14 mouse cellular contexts compared by ENCODE assay signal in genomic region chr3:116652033-116652446, GRCm38 (mm10). TPM values are rescaled to one million over a fixed set of nuclear protein-coding genes. Genes with fewer than 3 reads are reported as not detected.
DNase-seq lines count a peak whose midpoint lies in the region; ATAC-seq and TF ChIP-seq lines count a peak whose summit lies in the region.
"Had no signal": no experiment of that assay in that cellular context is flagged by ENCODE, and none has a peak within 500 bp of the region (broad histone marks: within the 10 kb centered on the region; RNA-seq: fewer than 3 reads in every experiment).

No protein-coding gene starts in this region.

- H3K9ac ChIP-seq in liver, embryonic 11.5 days (ENCODE audit: low read depth, low read length): no peak overlapping the region
- H3K9ac ChIP-seq: liver, embryonic 13.5 days had no signal

- peaks cover 4% of the 10 kb centered on the region; the same call in 1 of the 2 replicates for H3K36me3 ChIP-seq in liver, embryonic 11.5 days (ENCODE audit: control insufficient read depth, insufficient read depth, low read length)
- H3K36me3 ChIP-seq in thymus, adult 2 months (ENCODE audit: control insufficient read depth, insufficient read depth, low read length): peaks cover 9% of the 10 kb centered on the region; the same call in 1 of the 2 replicates

- ATAC-seq in frontal cortex, adult (ENCODE audit: low TSS enrichment): peak; percentile 20
- 0 out of 2 replicates have a peak, but pooled peaks have one; percentile 26 for ATAC-seq in liver, embryonic 11.5 days (replicated peaks; ENCODE audit: low FRiP score)

- 77% methylated on average over 3 of the region's 3 CpGs for WGBS in liver, embryonic 11.5 days
- WGBS in thymus, adult 2 months: 96% methylated on average over 3 of the region's 3 CpGs

- H3K27me3 ChIP-seq in liver, embryonic 11.5 days (replicated peaks; ENCODE audit: control insufficient read depth, insufficient read depth, low read length): no peaks in the 10 kb centered on the region
- no peaks in the 10 kb centered on the region for H3K27me3 ChIP-seq in thymus, adult 2 months (ENCODE audit: control insufficient read depth, insufficient read depth, low read length)
- H3K27me3 ChIP-seq: liver, embryonic 13.5 days had no signal

- TF ChIP-seq POLR2A in thymus, adult 2 months (IDR thresholded peaks at IDR 0.05; ENCODE audit: control insufficient read depth, extremely low read depth, insufficient read depth, low read length, poor library complexity): no peak

- H3K4me3 ChIP-seq in liver, embryonic 11.5 days (ENCODE audit: low read depth, low read length): no peak overlapping the region
- H3K4me3 ChIP-seq in thymus, adult 2 months (ENCODE audit: control insufficient read depth, insufficient read depth, low read length): no peak overlapping the region
- H3K4me3 ChIP-seq: liver, embryonic 13.5 days had no signal

- H3K9me3 ChIP-seq in liver, embryonic 11.5 days (ENCODE audit: control insufficient read depth, low read length): no peaks in the 10 kb centered on the region
- H3K9me3 ChIP-seq: liver, embryonic 13.5 days had no signal

- H3K4me2 ChIP-seq in liver, embryonic 11.5 days: no peak overlapping the region
- H3K4me2 ChIP-seq: liver, embryonic 13.5 days had no signal

- H3K27ac ChIP-seq in liver, embryonic 11.5 days (ENCODE audit: low read depth, low read length): no peak overlapping the region
- H3K27ac ChIP-seq in thymus, adult 2 months (ENCODE audit: control insufficient read depth, insufficient read depth, low read length): no peak overlapping the region
- H3K27ac ChIP-seq: liver, embryonic 13.5 days had no signal

- no peak for TF ChIP-seq CTCF in thymus, adult 2 months (IDR thresholded peaks at IDR 0.05; ENCODE audit: borderline replicate concordance, control insufficient read depth, extremely low read depth, insufficient read depth, low read length, poor library complexity)

- H3K4me1 ChIP-seq in liver, embryonic 11.5 days (replicated peaks; ENCODE audit: control insufficient read depth, insufficient read depth, low read length): peaks cover 18% of the 10 kb centered on the region
- no peaks in the 10 kb centered on the region; the same call in 1 of the 2 replicates for H3K4me1 ChIP-seq in thymus, adult 2 months (replicated peaks; ENCODE audit: control insufficient read depth, insufficient read depth, low read length)

- DNase-seq in frontal cortex, postnatal 10 days (ENCODE audit: low spot score in 2 of 2): no peak
- no peak for DNase-seq in liver, embryonic 11.5 days (ENCODE audit: low spot score)
- no peak for DNase-seq in liver
- DNase-seq in R1 (ENCODE audit: low read depth, low spot score): peak; percentile 74
- peak; percentile 26 for DNase-seq in induced T-regulatory cell, adult 2 months (ENCODE audit: low read depth)
- DNase-seq in urinary bladder, postnatal 14 days (ENCODE audit: low spot score): no peak
- DNase-seq in thymus, adult 2 months: no peak
- DNase-seq: cerebellum, adult 8-10 months; kidney, postnatal 14 days; liver, embryonic 13.5 days; lung, postnatal 36 days; thymus, postnatal 4 days had no signal

RNA-seq across cellular contexts. Expression of gene Mfsd14a, which starts 10.4 kb away (rescaled TPM):
- polyA plus RNA-seq in liver, embryonic 11.5 days (2014; fragmentation: Nextera tagmentation; extraction: Ambion mirVana): 67.4 and 75.0 TPM in 2 replicates
- polyA plus RNA-seq in thymus, adult 2 months (2012; rRNA removed): 25.2 and 28.6 TPM in 2 replicates

RNA-seq across cellular contexts. Expression of gene Gm43191, which starts 29.0 kb away (rescaled TPM):
- polyA plus RNA-seq in liver, embryonic 11.5 days (2014; fragmentation: Nextera tagmentation; extraction: Ambion mirVana): 0.30 TPM in 1 of 2 replicates, not detected in the other
- polyA plus RNA-seq in thymus, adult 2 months (2012; rRNA removed): not detected in 2 replicates
- polyA plus RNA-seq: C2C12; liver, embryonic 13.5 days had no signal

RNA-seq across cellular contexts. Expression of gene Trmt13, which starts 37.7 kb away (rescaled TPM):
- 23.4 and 26.3 TPM in 2 replicates for polyA plus RNA-seq in liver, embryonic 11.5 days (2014; fragmentation: Nextera tagmentation; extraction: Ambion mirVana)
- 10.7 and 12.9 TPM in 2 replicates for polyA plus RNA-seq in thymus, adult 2 months (2012; rRNA removed)

RNA-seq across cellular contexts. Expression of gene Sass6, which starts 57.3 kb away (rescaled TPM):
- 30.4 and 32.4 TPM in 2 replicates for polyA plus RNA-seq in liver, embryonic 11.5 days (2014; fragmentation: Nextera tagmentation; extraction: Ambion mirVana)
- 7.6 and 8.9 TPM in 2 replicates for polyA plus RNA-seq in thymus, adult 2 months (2012; rRNA removed)

Comparison
In these comparisons a context has a peak if more than half of its experiments do, and no peak if none do; other contexts are left out.
1. DNase-seq: peak in R1 (single experiment) and induced T-regulatory cell, adult 2 months (single experiment); none in frontal cortex, postnatal 10 days (0 of 2), liver, embryonic 11.5 days (single experiment), liver (single experiment), urinary bladder, postnatal 14 days (single experiment) and thymus, adult 2 months (single experiment).